Mouse (Mus musculus) C2C12 (cell line): ENCODE data around the gene Prr19. TPM values are rescaled to one million over a fixed set of nuclear protein-coding genes. Genes with fewer than 3 reads are reported as not detected.

Experiments used
- H3K27me3 ChIP-seq: one replicate; pipeline ENCODE4 v1.6.1; 2011; ENCODE audit not compliant: control insufficient read depth, insufficient read depth, insufficient read length
- H3K36me3 ChIP-seq: one replicate; pipeline ENCODE4 v1.6.1; 2011; ENCODE audit not compliant: control insufficient read depth, insufficient read depth
- H3K4me3 ChIP-seq: one replicate; pipeline ENCODE4 v1.5.1; 2011; ENCODE audit warnings: mild to moderate bottlenecking, control low read depth; ENCODE audit not compliant: poor library complexity, insufficient read depth, severe bottlenecking
- H3K79me2 ChIP-seq: one replicate; pipeline ENCODE4 v1.6.1; 2011; ENCODE audit not compliant: control insufficient read depth, insufficient read depth
- H3K79me3 ChIP-seq: one replicate; pipeline ENCODE4 v1.6.1; 2011; ENCODE audit warnings: low read depth, control low read depth
- H3ac ChIP-seq: one replicate; pipeline ENCODE3; 2011; ENCODE audit warnings: low read depth; ENCODE audit not compliant: control insufficient read depth, insufficient read length
- CEBPB ChIP-seq: IDR thresholded peaks from one replicate; pipeline ENCODE4 v1.6.1; 2011; ENCODE audit warnings: low read depth, mild to moderate bottlenecking, control low read depth, moderate library complexity
- CTCF ChIP-seq: IDR thresholded peaks from one replicate; pipeline ENCODE4 v1.5.1; 2011; ENCODE audit not compliant: control insufficient read depth, insufficient read depth, insufficient read length
- FOSL1 ChIP-seq: IDR thresholded peaks from one replicate; pipeline ENCODE4 v1.8.0; 2011; ENCODE audit warnings: mild to moderate bottlenecking, low read length; ENCODE audit not compliant: poor library complexity, insufficient read depth, severe bottlenecking
- MAX ChIP-seq: IDR thresholded peaks from one replicate; pipeline ENCODE4 v1.6.1; 2011; ENCODE audit warnings: mild to moderate bottlenecking, control low read depth
- MYOD1 ChIP-seq: IDR thresholded peaks from one replicate; pipeline ENCODE4 v1.6.1; 2011; ENCODE audit warnings: low read depth; ENCODE audit not compliant: control insufficient read depth, insufficient read length
- MYOG ChIP-seq: IDR thresholded peaks from one replicate; pipeline ENCODE4 v1.6.1; 2011; ENCODE audit not compliant: control insufficient read depth, insufficient read length; ENCODE audit errors: extremely low read depth
- USF1 ChIP-seq: IDR thresholded peaks from one replicate; pipeline ENCODE4 v1.6.1; 2011; ENCODE audit warnings: low read depth, mild to moderate bottlenecking, control low read depth, moderate library complexity
- polyA plus RNA-seq: library from polyadenylated mRNA; unstranded; fragments of >200 nt; fragmentation: generic; extraction: Trizol; gene quantifications from one replicate; pipeline ENCODE4 v1.2.1, GENCODE M21; 2012; ENCODE audit warnings: missing spikeins

The Prr19 gene
- polyA plus RNA-seq, 1 experiment, result not detected

DNA sequence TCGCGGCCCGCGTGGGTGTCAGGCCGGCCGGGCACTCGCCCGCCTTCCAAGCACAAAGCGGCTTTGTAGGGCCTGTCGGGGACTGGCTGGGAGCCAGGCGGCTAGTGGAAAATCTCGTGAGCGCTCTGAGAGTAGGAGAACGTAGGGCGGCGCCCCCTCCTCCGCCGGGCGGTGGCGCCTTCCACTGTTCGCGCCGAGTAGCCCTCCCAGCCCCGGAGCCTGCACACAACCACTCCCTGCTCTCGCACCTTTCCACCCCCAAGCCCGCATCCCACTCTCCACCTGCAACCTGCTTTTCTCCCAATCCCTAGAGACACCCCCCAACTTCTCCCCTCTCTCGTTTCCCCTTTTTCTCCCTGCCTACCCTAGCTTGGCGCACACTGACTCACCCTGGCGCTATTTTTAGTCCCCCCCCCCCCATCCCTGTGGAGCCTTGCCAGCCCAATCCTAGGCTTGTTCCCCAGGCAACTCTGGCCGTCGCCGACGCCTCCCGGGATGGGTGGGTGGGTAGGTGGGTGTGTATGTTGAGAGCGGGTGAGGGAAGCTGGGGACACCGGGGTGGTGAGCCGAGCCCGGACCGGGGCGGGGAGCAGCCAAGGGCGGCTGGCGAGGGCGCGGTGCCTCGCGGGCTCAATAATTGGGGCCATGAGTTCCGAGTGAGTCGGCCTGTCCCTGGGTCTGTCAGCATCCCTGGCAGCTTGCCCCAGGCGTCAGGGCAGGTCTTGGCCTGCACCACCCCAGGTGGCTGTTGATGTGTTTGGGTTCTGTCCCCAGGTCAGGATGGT is 21.9 kb upstream of the Prr19 start:
- TF ChIP-seq CTCF (peak; percentile 2), USF1 (no peak)
- H3K36me3 ChIP-seq, result no peaks in the 10 kb centered on the region

DNA sequence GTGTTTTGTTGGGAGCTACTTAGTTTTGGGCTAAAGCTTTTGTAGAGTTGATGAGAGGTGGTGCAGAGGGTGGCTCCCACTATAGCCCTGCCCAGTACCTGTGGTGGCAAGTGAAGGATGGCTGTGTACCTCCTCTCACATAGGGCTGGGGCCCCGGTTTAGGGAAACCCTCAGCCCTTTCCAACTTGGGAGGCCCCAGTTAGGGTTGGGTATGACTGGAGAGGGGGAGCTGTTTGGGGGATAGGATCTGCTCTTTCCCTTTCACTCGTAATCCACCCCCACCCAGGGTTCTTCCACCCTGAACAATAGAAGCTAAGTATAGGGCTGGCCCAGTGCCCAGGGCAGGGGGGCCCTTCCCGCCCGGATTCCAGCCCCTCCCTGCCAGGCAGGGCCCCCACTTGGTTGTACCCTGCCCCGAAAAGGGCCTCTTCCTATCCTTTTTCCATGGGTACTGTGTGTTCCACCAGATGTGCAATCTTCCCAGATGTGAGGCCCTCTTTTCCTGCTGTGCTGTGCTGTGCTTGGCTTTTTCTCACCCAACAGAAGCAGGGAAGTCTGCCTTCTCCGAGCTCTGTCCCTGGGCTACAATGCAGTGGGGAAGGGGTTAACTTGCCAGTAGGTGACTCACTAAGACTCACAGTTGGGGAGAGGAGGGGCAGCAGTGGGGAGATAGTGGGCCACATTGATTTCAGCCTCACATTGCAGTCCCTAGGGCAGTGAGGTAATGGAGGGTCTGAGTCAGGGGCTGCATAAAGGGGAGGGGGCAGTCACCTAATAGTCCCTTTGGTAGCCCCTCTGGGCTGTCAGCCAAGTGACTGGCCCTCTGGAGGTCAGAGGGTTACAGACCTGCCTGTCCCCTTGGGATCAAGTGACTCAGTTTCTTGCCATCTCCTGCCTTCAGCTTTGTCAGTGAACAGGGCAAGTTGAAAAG is 21.1 kb upstream of the Prr19 start:
- Histone ChIP-seq H3K79me2 (peaks cover 31% of the 10 kb centered on the region), H3K27me3 (no peaks in the 10 kb centered on the region), H3K36me3 (peaks cover 2% of the 10 kb centered on the region), H3K79me3 (peaks cover 16% of the 10 kb centered on the region), H3K4me3 (peak overlapping the region; percentile 25), H3ac (peak overlapping the region; percentile 92)
- TF ChIP-seq MYOG, result no peak
- TF ChIP-seq FOSL1, result peak; percentile 42
- peak; percentile 11 for TF ChIP-seq MAX

More for the DNA sequence above, 21.9 kb upstream of the Prr19 start:
- peaks cover 23% of the 10 kb centered on the region for H3K79me2 ChIP-seq
- peak overlapping the region; percentile 92 for H3ac ChIP-seq
- H3K4me3 ChIP-seq, result peak overlapping the region; percentile 25
- H3K27me3 ChIP-seq, result no peaks in the 10 kb centered on the region
- peaks cover 12% of the 10 kb centered on the region for H3K79me3 ChIP-seq

DNA sequence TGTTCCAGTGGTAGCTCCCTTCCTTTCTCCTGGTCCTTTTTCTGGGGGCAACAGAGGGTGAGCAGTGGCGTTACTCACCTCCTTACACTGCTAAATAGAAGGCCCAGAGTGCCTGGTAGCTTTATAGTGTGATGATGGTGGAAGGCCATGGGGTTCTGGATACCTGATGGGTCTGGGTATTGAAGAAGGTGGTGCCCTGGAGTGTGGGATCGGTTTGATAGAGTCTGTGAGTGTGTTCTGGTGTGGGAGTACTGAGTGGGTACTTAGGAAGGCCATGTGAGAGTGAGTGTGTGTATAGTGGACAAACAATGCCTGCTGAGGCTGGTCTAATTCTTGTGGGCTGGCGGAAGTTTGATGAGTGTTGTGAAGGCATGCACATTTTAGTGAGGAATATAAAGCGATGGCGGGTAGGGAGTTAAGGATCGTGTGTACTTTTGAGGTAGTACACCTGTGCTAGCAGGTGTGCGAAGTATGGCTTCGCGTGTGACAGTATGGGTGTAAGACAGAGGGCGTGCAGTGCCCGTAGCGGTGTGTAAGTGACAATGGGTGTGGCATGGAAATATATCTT is 20.0 kb upstream of the Prr19 start:
- no peak overlapping the region for H3K4me3 ChIP-seq
- H3ac ChIP-seq, result peak overlapping the region; percentile 2
- H3K27me3 ChIP-seq, result no peaks in the 10 kb centered on the region
- H3K36me3 ChIP-seq, result peaks cover 13% of the 10 kb centered on the region
- peaks cover 32% of the 10 kb centered on the region for H3K79me2 ChIP-seq
- TF ChIP-seq FOSL1, result no peak
- no peak for TF ChIP-seq MYOD1
- no peak for TF ChIP-seq USF1
- TF ChIP-seq CTCF, result no peak
- TF ChIP-seq MAX, result no peak
- no peak for TF ChIP-seq CEBPB
- TF ChIP-seq MYOG, result no peak
- H3K79me3 ChIP-seq, result peaks cover 17% of the 10 kb centered on the region

GRCm38 (mm10) chr7:25281734-25282601 is 19.2 kb upstream of the Prr19 start:
- TF ChIP-seq CTCF (no peak), CEBPB (no peak), MYOD1 (no peak), FOSL1 (no peak)
- Histone ChIP-seq H3K4me3 (peak overlapping the region; percentile 43), H3ac (peak overlapping the region; percentile 73), H3K79me2 (peaks cover 32% of the 10 kb centered on the region), H3K79me3 (peaks cover 18% of the 10 kb centered on the region), H3K27me3 (no peaks in the 10 kb centered on the region), H3K36me3 (peaks cover 19% of the 10 kb centered on the region)

DNA sequence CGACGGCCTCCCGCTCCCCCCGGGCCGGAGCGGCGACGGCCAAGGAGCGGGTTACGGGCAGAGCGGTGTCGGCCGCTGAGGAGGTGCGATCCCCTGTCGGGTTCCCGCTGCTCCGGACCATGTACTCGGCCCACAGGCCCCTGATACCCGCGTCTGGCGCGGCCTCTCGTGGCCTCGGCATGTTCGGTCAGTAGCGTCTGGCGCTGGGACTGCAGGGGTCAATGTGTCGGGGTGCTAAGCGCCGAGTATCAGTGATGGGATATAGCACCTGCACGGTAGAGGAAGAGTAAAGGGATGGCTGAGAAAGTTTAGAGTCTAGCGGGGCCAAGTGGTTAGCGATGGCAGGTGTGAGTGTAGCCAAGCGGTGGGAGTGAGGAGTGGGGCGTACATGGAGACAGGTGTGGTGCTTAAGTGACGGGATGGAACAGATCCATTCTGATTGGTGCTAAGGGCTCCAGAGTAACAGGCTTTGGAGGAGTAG is 18.4 kb upstream of the Prr19 start:
- Histone ChIP-seq H3K79me3 (peaks cover 18% of the 10 kb centered on the region), H3K79me2 (peaks cover 27% of the 10 kb centered on the region), H3K27me3 (no peaks in the 10 kb centered on the region), H3ac (peak overlapping the region; percentile 93), H3K36me3 (peaks cover 25% of the 10 kb centered on the region), H3K4me3 (peak overlapping the region; percentile 43)
- no peak for TF ChIP-seq MYOG
- TF ChIP-seq MAX, result no peak
- no peak for TF ChIP-seq USF1
- TF ChIP-seq CTCF, result no peak
- no peak for TF ChIP-seq CEBPB
- TF ChIP-seq FOSL1, result no peak
- no peak for TF ChIP-seq MYOD1
